Mouse (Mus musculus) left cerebral cortex, adult 2 months (tissue): ENCODE data around the gene 1500009C09Rik. TPM values are rescaled to one million over a fixed set of nuclear protein-coding genes. Genes with fewer than 3 reads are reported as not detected.

Source experiments
- DNase-seq, 2 experiments: peaks; one replicate each; pipeline ENCODE4 v3.0.0; 2021 to 2022; ENCODE audit warnings: low spot score in 2 of 2, mixed read lengths in 1 of 2; ENCODE audit errors: extremely low spot score in 1 of 2
- H3K27ac ChIP-seq: fragments of 200-600 bp; 2 replicates; pipeline ENCODE4 v1.8.1; 2022
- H3K4me3 ChIP-seq: fragments of 200-600 bp; 2 replicates; pipeline ENCODE4 v1.8.1; 2022
- CTCF ChIP-seq: fragments of 200-600 bp; IDR thresholded peaks from 2 replicates; pipeline ENCODE4 v1.8.1; 2022; ENCODE audit warnings: antibody characterized with exemption, mild to moderate bottlenecking, moderate library complexity
- intact Hi-C: fragments of 180-260 bp; cut with DNase I; formaldehyde crosslinking; loops from one replicate; pipeline ENCODE4 v1.15.1; 2025
- total RNA-seq, 2 experiments: library from RNA; stranded (reverse); gene quantifications; 2 replicates each; pipeline ENCODE4 v1.2.3; 2021

Gene 1500009C09Rik
- total RNA-seq, 2 experiments from 2014 or later, result 96.5 to 102 TPM

DNA sequence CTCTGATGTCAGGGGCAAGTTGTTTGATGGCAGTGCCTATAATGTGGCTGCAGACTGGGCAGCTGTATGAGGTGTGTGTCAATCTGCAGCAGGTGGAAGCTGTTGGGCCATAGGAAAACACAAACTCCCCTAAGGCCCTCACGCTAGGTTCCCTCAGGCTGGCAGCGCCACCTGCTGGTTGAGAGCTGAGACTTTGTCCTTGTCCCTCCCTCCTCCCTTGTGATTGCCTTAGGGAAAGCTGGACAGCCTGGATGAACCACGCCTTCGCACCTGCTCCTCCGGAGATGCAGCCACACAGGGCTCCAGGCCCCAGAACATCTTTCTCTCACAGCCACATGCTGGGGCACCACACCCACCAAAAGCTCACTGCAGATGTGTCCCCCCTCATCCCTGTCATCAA lies 19.0 kb downstream of the 1500009C09Rik start:
- Histone ChIP-seq H3K27ac (no peak overlapping the region), H3K4me3 (no peak overlapping the region)
- intact Hi-C loops, result no loop called here
- DNase-seq, result peak; percentile 64 to 84
- peak; percentile 83 for TF ChIP-seq CTCF

DNA sequence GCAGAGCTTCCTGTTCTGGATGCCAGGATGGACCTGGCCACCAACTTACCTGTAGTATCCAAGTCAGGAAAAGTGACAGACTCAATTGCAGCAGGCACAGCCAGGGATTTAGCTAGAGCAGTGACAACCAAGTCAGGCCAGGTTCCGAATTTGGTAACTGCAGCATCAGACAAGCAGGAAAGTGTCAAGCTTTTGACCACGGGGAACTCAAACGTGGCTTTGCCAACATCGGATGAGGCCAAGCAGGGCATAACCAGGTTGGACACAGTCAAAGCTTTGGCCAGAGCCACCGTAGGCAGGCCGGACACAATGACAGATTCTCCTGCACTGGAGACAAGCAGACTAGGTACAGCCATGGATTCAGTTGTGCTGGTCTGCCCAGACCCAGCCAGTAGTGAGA lies 20.1 kb downstream of the 1500009C09Rik start:
- no peak overlapping the region for H3K4me3 ChIP-seq
- no peak for DNase-seq
- TF ChIP-seq CTCF, result no peak
- H3K27ac ChIP-seq, result no peak overlapping the region
- intact Hi-C loops, result no loop called here

DNA sequence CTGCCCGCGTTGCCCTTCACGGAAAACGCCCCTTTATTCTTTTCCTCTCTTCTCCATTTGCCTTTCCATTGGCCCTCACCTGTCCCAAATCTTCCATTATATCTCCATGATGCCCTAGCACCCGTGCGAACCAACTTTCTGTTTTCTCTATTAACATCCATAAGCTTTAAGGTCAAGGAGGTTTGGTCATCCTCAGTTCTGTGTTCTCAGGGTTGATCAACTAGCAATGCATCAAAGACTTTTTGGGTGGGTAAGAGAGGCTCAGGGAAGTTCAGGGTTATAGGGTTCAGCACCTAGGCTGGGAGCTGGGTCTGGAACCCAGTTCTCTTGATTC lies 22.4 kb downstream of the 1500009C09Rik start, which contains the start of gene Sept3:
Gene Sept3 (plus strand): TSS at position 301 of the 334 bp plus-strand sequence.
- DNase-seq, result no peak
- intact Hi-C loops, result loop anchor here (2.0 kb wide), 1 partner anchor 72 kb away; no protein-coding TSS in a partner anchor
- no peak for TF ChIP-seq CTCF
- H3K27ac ChIP-seq, result peak within 1 kb of the TSS; percentile 94
- peak within 1 kb of the TSS; percentile 78 for H3K4me3 ChIP-seq

DNA sequence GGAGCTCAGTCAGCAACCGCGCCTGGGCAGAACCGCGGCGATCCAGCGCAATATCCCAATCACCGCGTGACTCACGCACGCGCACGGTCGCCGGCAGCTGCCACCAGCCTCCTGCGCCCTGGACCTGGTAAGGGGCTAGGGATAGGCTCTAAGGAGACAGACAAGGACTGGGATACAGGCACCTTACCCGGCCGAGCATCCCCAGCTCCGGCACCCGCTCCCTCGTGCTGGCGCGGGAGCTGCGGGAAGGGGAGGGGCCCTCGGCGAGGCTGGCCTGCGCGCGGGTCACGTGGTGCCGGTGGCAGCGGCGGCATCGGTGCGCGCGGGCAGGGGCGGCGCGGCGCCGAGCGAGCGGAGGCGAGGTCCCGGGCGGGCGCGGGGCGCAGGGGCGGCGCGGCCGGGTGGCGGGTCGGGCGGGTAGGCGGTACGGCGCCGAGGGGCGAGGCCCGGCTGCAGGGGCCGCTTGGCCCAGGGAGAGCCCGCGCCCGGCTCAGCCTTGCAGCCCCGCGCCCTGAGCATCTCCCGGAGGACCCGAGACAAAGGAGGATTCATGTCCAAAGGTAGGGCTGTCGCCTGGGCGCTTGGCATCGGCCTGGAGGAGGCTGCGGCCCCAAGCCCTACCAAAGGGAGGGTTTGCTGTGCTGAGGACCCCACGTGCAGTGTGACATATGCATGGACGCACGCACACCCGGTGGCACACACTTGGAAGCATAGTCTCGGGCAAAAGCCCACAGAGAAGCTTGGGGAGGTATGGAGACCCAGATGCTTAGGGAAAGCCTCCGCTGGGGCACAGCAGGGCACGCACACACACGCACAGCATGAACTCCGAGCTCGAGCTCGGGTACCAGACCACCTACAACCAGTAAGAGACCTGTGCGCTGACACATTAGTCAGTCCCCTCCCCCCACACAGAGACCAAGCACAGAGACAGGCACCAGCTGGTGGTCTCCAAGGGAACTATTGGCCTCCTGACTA lies 23.0 kb downstream of the 1500009C09Rik start:
- Histone ChIP-seq H3K27ac (peak overlapping the region; percentile 94), H3K4me3 (peak overlapping the region; percentile 78)
- intact Hi-C loops, result loop anchor here (2.0 kb wide), 1 partner anchor 72 kb away; no protein-coding TSS in a partner anchor
- no peak for TF ChIP-seq CTCF
- peak; percentile 84 to 85 for DNase-seq

DNA sequence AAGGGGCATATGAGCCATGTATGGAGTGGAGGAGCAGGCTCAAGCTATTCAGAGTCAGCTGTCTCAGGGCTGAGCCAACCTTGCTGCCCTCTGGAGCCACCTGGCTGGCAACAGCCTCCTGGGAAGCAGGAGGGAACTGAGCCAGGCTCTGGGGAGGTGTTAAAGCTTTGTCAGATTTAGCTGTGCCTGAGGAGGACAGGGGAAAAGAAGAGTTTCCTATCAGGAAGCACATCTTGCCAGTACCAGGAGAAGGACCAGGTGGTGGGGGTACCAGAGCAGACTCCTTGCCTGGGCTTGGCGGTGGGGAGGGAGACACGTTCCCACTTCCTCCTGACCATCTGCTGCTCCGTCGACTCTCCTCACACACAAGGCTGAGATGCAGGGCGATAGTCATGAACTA lies 25.4 kb downstream of the 1500009C09Rik start:
- Histone ChIP-seq H3K4me3 (no peak overlapping the region; the same call in 1 of the 2 replicates), H3K27ac (peak overlapping the region; percentile 74)
- intact Hi-C loops, result no loop called here

DNA sequence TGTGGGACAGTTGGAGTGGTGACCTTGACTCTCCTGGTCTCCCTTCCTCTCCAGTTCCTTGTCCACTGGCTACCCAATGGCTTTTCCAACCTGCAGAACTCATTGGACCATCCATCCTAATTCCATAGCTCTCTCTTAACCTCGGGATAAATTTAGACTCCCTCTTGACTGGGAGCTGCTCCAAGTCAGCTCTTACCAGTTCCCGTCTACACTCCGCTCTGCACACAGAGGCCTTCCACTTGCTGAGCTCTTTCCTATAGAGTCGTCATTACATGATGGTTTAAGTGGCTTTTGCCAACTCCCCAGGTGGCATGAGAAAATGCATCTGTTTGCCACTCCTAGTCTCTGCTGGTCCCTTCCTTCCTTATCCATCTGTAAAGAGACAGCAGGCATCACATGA lies 28.4 kb downstream of the 1500009C09Rik start:
- Histone ChIP-seq H3K27ac (no peak overlapping the region), H3K4me3 (no peak overlapping the region)
- no peak for DNase-seq
- TF ChIP-seq CTCF, result no peak
- intact Hi-C loops, result no loop called here

More for the DNA sequence above, 25.4 kb downstream of the 1500009C09Rik start:
- no peak for TF ChIP-seq CTCF
- DNase-seq, result no peak

DNA sequence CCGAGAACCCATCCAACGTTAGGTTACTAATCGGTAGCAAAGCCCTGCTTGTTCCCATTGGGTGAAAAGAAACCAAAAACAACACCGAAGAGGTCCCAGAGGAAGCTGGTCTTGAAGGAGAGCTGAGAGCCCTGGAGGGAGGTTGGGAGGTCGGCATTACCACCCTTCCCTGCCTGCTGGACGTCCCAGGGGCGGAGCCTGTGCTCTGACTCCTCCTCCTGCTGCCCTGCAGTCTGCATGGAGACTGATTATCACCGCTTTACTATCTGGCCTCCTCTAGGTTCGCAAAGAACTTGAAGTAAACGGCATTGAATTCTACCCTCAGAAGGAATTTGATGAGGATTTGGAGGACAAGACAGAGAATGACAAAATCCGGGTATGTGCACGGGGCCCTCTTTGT lies 34.0 kb downstream of the 1500009C09Rik start:
- intact Hi-C loops, result no loop called here
- DNase-seq, result no peak
- TF ChIP-seq CTCF, result no peak
- H3K4me3 ChIP-seq, result no peak overlapping the region
- H3K27ac ChIP-seq, result no peak overlapping the region

DNA sequence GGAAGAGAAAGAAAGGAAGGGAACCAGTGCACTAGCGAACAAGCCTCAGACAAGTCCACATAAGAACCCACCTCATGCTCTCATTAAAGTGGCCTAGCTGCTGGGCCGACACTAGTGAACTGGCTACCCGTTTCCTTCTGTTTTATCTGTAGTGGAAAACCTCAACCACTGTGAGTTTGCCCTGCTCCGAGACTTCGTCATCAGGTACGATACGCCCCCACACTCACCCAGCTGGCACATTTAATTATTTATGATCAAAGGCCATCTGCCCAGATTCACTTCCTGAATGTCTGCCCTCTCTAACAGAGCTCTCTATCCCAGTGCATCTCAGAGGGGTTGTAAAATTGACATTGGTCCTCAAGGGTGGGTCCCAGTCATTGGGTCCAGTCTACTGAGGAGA lies 38.1 kb downstream of the 1500009C09Rik start:
- no peak for TF ChIP-seq CTCF
- no peak overlapping the region for H3K27ac ChIP-seq
- DNase-seq, result no peak
- H3K4me3 ChIP-seq, result no peak overlapping the region
- intact Hi-C loops, result loop anchor here (10.0 kb wide), 2 partner anchors 125 to 515 kb away; no protein-coding TSS in a partner anchor

DNA sequence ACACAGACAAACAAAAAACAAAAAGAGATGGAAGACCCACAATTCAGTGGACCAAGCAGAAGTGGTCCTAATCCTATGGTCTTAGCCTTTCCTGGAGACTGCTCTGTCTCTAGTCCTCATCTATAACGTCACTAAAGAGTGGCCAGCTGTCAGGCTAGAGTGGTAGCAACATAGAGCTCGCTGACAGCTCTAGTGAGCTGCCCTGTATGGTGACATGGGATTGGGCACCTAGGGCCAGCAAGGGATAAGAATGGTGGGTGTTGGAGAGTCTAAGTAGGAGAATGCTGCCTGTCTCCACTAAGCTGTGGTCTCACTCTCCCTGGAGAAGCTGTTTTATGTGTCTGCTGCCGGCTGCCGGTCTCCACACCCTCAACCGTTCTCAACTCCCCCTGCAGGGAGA lies 40.7 kb downstream of the 1500009C09Rik start:
- Histone ChIP-seq H3K27ac (no peak overlapping the region), H3K4me3 (no peak overlapping the region)
- intact Hi-C loops, result loop anchor here (10.0 kb wide), 2 partner anchors 122 to 512 kb away; no protein-coding TSS in a partner anchor
- no peak for TF ChIP-seq CTCF
- no peak for DNase-seq

DNA sequence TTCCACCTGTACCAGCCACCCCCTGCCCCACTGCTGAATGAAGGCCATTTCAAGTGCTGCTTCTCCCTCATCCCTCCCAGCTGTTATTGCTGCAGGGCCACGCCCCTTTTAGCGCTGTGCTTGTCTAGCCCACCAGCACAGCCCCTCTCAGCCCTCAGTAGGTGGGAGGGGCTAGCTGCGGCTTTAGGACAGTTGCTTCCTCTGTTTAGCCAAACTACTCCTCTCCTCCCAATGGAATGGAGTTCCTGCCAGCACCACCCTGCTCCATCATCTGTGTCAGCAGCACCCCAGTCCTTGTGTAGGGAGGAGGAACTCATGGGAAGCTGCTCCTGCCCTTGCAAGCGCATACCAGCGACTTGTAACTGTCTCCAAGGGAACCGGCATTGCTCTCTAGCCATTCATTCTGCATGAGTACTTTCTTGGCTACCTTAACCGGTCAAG lies 41.1 kb downstream of the 1500009C09Rik start:
- TF ChIP-seq CTCF, result no peak
- Histone ChIP-seq H3K4me3 (no peak overlapping the region), H3K27ac (no peak overlapping the region)
- intact Hi-C loops, result loop anchor here (10.0 kb wide), 2 partner anchors 122 to 512 kb away; no protein-coding TSS in a partner anchor
- DNase-seq, result no peak

DNA sequence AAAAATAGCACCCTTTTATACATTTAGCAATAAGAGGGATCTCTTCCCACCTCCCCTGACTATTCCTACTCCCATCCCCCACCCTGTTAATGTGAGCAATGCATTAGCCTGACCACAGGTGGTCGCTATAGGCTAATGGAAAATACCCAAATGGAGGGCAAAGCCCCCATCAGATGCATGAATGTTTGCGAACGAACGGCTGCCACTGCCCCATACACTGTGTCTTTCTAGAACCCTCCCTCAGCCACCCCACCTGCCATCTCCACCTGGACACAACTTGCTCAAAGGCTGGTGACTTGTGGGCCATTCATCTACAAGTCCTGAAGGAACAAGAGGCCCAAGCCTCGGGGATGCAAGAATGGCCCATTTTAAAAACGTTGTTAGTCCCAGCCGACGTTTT lies 41.9 kb downstream of the 1500009C09Rik start:
- intact Hi-C loops, result loop anchor here (10.0 kb wide), 2 partner anchors 121 to 511 kb away; no protein-coding TSS in a partner anchor
- Histone ChIP-seq H3K4me3 (no peak overlapping the region), H3K27ac (no peak overlapping the region)
- DNase-seq, result no peak
- TF ChIP-seq CTCF, result peak; percentile 48

DNA sequence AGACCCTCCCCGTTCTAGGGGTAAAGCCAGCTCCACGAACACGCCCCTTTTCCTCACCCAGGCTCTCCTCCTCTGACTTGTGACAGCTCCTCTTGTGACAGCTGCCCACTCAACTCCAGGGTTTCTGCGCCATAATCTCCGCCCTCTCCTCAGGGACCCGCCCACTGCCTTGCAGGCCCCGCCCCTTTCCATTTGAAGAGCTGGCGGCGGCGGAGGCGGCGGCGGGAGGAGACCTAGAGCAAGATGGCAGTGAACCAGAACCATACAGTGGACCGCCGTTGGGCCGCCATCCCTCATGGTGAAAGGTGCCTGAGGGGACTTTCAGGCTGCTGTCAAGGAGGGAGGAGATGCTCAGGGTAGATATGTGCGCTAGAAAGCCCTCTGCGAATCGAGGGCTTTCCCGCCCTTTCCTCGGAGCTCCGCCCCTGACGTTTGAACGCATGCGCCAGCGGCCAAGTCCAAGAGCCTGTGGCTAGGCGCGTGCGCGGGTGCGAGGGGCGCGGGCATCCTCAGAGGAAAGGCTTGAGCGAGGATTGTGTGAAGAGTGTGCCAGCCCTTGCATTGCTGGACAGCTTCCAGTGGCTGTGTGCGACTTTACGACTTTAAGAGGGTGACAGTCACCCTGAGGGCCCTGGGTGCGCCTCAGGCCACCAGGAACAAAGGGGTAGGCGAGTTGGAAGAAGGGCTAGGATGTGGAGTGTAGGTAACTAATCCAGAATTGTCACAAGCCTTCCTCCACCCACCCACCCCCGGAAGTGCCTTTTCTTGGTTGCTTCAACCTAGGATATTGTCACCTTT lies 46.8 kb downstream of the 1500009C09Rik start, which contains the start of gene Wbp2nl:
Gene Wbp2nl (plus strand): TSS at position 191 of the 798 bp plus-strand sequence.
- Histone ChIP-seq H3K27ac (no peak within 1 kb of the TSS), H3K4me3 (no peak within 1 kb of the TSS)
- DNase-seq, result no peak
- TF ChIP-seq CTCF, result no peak
- intact Hi-C loops, result loop anchor here (10.0 kb wide), 2 partner anchors 116 to 506 kb away; no protein-coding TSS in a partner anchor
